Mouse (Mus musculus): ENCODE data around the gene Ssr4.
"Not testable (repeated sequence)": the region's sequence is repeated elsewhere in the genome, so short reads cannot be mapped to it uniquely, and the experiment has no call there.

Ssr4 gene

DNA sequence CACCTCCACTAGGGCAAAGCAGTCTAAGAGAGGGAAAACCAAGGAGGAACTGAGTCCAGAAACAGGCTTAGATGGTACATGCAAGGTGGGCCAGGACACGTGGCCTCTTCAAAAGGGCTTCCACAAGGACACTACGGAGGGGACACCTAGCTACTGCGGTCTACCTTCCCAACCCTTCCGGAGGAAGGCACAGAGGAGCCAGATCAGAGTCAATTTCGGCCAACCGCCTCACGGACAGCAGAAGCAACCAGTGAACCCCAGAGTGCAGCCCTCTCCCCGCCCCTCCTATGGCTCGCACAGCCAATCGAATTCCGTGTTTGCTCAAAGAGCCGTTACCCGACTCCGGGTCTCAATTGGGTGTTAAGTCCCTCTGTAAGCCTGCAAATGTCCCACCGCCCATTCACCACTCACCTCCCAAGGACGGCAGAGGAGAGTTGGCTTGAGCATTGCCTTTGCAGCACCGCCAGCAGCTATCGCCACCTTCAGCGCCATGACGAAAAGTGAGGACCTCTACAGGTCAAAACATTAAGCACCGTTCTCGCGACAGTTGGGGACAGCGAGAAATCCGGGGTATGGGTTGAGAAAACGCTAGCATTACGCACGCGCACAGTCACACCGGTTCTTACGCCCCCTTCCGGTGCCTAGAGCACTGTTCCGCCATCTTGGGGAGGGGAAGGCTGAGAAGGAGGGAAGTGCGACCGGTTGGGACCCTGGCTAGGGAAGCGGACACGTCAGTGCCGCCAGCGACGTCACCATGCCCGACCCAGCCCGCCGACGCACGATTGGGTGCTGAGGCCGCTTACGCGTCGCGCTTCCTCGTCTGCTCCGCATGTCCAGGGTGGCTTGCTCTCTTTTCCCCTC is at the start of gene Ssr4, which contains the start of gene Idh3g:
Gene Ssr4, plus strand, starts transcription at position 665 of the 861 bp plus-strand sequence.
Gene Idh3g, minus strand, starts transcription at position 534 of the 861 bp plus-strand sequence.
- DNase-seq (ENCODE audit: low read depth, low spot score), result peak; percentile 85

DNA sequence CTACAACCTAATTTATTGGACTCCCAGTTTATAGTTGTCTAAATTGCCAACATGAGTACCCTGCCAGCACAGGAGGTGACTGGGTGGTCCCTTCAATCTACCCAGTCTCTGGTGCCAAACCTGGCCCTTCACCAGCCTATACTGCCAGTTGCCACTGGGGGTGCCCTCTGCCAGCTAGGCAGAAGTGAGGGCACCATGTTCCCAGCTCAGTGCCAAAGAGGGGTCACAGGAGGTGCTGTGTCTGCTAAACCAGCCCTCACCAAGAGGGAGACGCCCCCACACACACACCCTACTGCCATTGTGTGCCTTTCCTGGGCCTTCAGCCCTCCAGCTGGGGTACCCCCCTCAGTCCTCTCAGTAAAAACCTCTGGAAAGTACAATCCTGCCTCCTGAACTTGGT is 48.7 kb upstream of the Ssr4 start:
- DNase-seq (ENCODE audit: low read depth, low spot score), result no peak

DNA sequence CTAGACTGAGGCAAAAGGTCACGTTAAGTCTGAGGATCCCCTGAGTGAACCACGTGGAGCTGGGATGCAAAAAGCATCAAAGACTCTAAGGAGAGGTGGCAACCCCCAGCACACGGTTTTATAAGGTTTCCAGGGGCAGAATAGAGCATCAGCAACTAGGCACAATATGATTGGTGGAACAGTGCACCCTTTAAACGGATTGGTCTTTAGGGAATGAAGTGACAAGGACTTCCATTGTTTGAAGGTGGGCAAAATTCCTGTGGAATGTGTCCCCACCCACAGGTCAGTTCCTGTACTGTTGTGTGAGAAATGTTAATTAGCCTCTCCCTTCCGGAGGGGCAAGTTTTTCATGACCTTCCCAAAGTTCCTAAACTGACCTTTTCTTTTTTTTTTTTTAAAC is 47.7 kb upstream of the Ssr4 start:
- no peak for DNase-seq (ENCODE audit: low read depth, low spot score)

DNA sequence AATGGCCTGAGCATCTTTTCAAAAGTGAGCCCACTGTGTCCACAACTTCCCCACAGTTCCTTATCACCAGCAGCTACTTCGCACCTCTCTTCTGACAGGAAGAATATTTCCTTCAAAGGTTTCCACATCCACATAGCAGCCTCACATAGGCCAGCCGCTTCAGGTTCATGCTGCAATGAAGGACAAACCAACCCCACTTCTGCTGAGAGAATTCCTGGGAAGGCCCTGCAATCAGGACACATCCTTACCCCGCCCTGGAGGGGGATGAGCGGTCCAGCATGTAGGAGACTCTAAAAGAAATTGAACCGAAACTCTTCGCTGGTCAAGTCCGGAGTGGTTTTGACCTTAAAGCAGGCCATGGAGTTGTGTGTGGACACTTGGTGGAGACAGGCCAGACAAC is 47.0 kb upstream of the Ssr4 start:
- DNase-seq (ENCODE audit: low read depth, low spot score), result not testable (repeated sequence)

DNA sequence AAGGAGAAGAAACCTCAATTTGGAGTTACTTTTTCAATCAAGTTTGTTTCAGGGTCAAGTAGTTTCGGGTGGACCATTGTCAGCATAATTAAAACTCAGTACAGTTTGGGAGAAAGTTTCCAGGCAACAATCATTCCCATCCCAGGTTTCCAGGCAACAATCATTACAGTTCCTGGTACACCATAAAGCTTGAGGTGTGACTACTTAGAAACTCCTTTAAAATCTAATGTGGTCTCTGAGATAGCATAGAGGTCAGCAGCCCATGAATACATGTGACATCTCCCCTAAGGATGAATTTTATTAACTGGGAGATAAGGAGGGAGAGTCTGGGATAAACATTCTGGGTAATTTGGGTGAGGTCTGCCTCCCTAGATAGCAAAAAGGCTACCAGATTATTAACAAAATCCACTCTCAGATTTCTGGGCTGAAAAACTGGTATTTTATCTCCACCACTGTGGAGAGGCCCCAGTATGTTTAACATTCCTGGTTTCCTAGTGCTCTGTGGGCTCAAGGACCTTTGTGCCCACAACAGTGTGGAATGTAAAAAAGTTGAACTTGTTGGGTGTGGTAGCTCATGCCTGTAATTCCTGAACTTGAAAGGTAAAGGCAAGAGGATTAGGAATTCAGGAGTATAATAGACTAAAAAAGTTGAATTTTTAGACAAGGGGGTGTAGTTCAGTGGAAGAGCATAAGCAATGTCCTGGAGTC is 41.9 kb upstream of the Ssr4 start:
- DNase-seq (ENCODE audit: low read depth, low spot score), result no peak

DNA sequence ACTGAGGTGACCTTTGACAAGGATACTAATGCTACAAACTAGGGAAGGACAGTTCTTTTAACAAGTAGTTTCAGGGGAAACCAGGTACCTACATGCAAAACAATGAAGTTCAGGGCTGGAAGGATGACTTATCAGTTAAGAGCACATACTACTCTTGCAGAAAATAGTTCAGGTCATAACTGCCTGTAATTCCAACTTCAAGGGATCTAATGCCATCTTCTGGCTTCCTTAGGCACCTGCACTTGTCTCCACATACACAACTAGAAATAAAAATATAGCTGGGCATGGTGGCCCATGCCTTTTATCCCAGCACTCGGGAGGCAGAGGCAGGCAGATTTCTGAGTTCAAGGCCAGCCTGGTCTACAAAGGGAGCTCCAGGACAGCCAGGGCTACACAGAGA is 37.9 kb upstream of the Ssr4 start:
- DNase-seq (ENCODE audit: low read depth, low spot score), result no peak

DNA sequence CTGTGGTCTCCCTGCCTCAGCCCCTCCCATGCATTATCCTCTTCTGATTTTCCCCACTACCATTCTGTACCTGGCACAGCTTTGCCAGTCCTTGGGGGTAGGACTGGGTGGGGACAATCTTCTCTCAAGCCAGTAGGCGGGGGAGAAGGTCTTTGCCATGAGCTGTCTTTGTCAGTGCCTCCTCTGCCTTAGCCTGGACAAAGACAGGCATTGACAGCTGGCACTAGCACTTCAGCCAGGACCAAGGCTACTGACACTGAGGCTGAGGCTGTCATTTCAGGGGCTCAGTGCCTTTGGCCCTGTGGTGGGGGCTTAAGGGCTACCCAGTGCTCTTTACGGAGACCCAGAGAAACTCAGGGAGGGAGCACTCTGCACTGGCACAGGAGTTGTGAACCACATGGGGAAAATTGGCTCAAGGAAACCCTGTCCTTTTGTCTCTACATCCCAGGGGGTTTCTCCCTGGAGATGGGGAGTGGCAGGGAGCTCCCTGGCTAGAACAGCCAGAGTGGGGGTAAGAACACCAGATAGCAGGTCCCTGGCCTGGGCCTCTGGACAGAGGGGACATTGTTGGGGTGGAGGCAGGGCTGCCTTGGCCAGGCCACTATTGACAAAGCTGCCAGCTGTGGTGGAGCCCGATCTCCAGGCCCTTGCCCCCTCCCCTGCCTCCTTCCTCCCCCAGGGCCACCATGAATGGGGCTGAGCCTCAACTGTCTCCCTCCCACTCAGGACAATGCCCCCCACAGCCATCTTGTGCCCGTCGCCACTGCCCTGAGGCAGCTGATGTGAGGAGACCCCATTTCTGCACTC is 30.3 kb upstream of the Ssr4 start, which contains the start of gene Plxnb3:
Gene Plxnb3, plus strand, starts transcription at position 757 of the 807 bp plus-strand sequence.
- DNase-seq (ENCODE audit: low read depth, low spot score), result no peak

DNA sequence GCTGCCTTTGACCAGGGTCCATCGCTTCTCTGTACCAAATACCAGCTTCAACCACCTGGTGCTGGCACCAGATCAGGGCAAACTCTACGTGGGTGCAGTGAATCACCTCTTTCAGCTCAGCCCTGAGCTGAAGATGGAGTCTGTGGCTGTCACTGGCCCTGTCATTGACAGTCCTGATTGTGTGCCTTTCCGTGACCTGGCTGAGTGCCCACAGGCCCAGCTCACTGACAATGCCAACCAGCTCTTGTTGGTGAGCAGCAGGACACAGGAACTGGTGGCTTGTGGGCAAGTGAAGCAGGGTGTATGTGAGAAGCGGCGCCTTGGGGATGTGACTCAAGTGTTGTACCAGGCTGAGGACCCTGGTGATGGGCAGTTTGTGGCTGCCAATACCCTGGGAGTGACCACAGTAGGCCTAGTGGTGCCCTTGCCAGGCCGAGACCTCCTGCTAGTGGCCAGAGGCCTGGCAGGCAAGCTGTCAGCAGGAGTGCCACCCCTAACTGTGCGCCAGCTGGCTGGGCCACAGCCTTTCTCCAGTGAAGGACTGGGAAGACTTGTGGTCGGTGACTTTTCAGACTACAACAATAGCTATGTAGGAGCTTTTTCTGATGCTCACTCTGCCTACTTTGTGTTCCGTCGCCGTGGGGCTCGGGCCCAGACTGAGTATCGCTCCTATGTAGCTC is 28.1 kb upstream of the Ssr4 start:
- DNase-seq (ENCODE audit: low read depth, low spot score), result no peak

DNA sequence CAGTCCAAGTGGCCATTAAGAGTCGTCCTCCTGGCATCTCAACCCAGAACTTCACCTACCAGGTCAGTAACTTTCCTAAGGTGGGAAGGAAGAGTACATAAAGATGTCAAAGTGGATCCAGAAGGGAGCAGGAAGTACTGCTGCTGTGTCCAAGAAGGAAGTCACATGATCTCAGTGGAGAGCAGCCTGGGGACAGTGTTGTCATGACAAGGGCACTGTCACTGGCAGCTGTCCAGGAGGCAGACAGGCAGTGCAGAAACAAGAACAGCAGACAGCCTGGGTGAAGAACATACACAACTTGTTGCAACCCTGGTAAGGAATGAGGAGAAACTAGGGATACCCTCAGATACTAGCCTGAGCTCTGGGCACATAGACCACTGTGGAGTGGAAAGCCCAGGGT is 21.5 kb upstream of the Ssr4 start:
- DNase-seq (ENCODE audit: low read depth, low spot score), result no peak

DNA sequence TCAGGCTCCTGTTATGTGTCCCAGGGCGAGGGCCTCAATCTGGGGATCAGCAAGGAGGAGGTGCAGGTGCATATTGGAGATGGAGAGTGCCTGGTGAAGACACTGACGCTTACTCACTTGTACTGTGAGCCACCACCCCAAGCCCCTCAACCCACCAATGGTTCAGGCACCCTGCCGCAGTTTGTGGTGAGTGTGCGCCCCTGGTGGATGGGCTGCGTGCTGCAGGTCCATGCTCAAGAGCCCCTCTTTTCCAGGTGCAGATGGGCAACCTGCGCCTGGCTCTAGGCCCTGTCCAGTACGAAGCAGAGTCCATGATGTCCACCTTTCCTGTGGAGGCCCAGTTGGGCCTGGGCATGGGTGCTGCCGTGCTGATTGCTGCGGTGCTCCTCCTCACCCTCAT is 19.6 kb upstream of the Ssr4 start:
- no peak for DNase-seq (ENCODE audit: low read depth, low spot score)

DNA sequence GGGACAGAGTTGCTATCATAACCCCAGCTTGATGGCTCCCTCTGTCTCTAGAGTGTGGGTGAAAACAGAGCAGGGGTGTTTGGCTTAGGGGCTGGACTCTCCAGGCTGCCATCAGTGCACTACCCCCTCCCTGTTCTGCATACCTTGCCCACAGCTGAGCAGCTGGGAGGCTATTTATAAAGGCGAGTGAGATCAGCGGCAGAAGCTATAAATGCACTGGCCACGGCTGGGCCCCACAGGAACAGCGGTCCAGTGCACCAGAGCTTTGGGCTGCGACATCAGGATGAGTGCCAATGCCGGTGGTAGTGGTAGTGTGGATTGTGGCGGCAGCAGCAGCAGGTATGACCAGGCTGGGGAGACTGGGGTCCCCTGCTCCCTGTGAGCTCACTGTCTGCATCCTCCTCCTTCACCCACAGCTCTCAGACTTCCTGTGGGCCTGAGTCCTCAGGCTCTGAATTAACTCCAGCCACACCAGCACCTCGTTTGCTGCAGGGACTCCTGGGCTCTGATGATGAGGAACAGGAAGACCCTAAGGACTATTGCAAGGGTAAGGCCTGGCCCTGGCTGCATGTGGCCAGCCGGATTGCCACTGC is 12.6 kb upstream of the Ssr4 start, which contains the start of gene Srpk3:
Gene Srpk3, plus strand, starts transcription at position 238 of the 593 bp plus-strand sequence.
- DNase-seq (ENCODE audit: low read depth, low spot score), result no peak

DNA sequence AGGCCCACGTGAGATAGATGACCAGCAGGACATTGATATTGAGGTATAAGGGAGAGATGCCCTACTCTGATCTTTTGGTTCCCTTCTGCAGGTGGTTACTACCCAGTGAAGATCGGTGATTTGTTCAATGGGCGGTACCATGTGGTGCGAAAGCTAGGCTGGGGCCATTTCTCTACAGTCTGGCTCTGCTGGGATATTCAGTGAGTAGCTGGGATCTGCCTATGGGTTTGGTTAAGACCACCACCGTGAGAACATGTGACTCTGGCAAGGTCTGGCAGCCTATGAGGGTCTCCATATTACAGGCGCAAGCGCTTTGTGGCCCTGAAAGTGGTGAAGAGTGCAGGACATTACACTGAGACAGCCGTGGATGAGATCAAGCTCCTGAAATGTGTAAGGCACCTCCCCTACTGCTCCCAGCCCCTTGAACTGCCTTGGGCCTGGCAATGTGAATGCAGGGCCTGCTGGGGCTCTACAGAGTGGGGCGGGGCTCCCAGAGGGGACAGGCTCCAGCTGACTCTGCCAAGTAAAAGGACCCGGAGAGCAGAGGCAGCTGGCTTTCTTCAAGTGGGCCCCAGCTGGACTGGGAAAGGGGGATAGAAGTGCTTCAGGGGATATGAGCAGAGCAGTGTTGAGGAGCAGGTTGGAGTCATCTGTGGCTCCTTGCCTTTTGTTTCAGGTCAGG is 11.9 kb upstream of the Ssr4 start:
- DNase-seq (ENCODE audit: low read depth, low spot score), result no peak

DNA sequence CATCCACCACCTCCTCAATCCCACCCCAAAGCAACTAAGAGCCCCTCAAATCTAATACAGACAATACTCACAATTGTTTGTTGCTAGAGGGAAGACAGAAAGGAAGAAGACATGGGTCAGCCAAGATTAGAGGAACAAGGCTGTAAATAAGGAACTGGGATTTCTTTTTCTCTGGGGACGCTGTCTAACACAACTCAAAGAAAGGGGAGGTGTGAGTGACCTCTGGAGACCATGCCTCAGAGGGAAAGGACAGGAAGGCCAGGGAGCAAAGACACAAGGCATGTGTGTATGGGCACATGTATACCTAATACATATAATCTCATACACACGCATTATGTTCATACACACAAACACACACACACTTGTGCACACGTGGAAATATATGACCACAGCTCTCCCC is 4.6 kb upstream of the Ssr4 start:
- no peak for DNase-seq (ENCODE audit: low read depth, low spot score)

DNA sequence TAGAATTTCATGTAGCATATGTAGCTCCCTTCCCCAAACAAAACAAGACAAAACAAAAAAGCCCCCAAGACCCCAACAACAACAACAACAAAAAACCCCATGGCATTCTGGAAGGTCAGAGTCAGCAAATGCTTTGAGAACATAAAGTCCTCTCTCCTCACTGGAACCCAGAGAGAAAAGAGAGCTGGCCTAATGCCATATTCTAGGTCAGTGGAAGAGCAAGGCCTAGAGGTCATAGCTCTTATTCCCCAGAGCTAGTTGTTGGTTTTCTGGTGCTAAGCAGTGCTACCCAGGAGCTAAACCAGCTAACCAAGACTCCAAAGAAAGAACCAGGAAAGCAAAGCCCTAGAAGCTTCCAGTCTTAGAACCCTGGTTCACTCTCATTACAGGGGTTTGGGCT is 1.2 kb upstream of the Ssr4 start:
- DNase-seq (ENCODE audit: low read depth, low spot score), result no peak

DNA sequence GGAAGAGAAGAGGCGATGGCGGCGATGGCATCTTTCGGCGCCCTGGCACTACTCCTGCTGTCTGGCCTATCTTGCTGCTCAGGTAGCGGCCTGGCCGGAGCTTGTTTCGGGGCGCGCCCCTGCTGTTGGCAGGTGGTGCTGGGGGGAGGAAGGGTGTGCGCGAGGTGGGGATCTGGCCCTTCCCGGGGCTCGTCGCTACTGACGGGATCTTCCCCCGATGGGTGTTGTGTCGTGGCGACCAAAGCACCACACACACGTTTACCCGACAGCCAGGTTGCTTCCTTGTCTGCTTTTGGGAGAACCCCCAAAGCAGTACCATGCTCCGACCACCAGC is 364 bp downstream of the Ssr4 start:
- no peak for DNase-seq (ENCODE audit: low read depth, low spot score)

DNA sequence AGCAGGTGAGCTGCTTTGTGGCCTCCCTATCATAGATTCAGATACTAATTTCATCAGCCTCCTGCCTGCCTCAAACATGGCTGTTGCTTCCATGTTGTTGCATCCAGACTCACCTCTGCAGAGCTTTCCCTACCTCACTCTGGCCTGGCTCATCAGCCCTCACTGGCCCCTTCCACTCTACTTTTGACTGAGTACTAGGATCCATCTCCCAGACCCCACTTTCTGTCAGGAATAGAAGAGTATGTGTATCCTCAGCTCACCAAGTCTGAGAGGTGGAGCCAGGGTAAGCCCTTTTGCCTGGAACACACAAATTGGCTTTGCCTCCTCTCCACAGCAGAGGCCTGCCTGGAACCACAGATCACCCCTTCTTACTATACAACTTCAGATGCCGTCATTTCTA is 1.7 kb downstream of the Ssr4 start:
- no peak for DNase-seq (ENCODE audit: low read depth, low spot score)

DNA sequence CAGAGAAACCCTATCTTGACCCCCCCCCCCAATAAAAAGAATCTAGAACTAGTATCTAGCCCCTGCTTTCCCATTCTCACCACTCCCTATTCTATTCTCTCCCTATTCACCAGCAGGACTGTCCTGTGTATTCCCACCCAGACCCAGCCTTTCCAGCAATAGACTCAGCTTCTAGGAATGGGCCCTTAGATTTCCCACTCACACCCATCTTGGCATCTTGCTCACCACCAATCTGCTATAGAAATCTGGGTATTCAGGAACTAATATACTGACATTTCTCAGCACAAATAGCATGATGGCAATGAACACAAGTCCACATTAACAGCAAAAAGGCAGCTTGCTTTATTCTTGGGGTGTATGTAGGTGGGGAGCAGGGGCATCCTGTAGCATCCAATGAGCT is 6.2 kb downstream of the Ssr4 start:
- DNase-seq (ENCODE audit: low read depth, low spot score), result no peak

DNA sequence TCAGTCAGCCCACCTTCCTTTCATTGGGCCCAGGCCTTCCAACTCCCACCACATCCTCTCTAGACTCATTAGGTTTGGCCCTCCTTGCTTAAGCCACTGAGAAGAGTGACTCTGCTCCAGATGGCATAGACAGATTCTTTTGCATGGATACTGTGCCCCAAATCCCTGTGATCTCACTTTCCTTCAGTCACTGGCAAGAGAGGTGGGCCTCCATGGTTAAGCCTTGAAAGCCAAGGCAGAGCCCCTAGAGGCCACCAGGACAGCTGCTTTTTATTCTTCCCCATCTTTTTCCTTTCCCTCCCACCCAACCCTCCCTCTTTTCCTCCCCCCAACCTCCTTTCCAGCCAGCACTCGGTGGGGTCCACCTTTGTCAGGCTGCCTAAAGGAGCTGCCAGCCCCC is 6.7 kb downstream of the Ssr4 start:
- DNase-seq (ENCODE audit: low read depth, low spot score), result no peak

DNA sequence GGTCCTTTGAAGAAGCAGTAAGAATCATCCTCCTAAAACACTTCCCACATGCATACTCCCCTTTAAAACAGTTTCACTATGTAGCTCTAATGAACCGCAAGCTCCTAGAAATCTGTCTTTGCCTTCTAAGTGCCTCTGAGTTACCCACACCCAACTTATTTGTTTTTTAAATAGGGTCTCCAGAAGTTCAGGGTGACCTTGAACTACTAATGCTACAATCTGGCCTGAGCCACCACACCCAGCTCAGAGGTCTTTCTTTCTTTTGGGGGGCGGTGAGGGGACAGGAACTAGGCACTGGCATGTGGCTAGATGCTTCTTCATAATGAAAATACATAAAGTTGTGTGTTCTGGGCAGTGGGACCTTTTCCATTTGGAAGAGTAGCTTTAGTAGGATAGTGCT is 10.7 kb downstream of the Ssr4 start:
- DNase-seq (ENCODE audit: low read depth, low spot score), result no peak

DNA sequence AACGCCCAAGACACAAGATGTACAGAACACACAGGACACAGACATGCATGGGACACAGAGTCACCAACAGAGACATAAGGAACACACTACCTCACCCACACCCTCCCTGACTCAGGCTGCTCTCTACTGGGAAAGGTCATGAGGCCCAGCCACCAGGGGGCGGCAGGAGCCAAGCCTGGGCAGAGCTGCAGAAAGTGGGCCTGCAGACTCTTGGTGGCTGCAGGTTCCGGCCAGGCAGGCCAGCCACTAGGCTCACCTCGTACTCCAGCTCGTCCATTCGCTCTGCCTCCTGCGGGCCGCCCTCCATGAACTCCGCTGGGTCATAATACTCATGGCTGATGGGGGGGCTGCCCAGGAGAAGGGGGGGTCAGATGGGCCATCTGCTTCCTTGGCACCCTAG is 11.7 kb downstream of the Ssr4 start:
- peak; percentile 27 for DNase-seq (ENCODE audit: low read depth, low spot score)

DNA sequence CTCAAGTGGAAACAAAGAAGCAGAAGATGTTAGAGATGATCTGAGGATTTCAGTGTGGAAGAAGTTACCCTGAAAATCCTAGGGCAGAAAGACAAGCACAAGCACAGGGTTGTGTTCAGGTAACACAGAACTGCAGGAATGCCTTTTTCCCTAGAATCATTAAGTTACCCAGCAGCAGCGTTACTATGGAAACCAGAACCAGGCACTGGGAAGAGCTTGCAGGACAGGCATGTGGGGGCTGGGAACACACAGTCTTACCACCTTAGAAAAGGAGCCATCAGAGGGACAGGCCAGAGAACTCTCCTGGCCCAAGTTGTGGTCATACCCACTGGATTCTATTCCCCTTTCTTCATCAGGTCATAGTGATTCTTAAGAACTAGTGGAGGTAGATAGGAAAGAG is 19.0 kb downstream of the Ssr4 start:
- no peak for DNase-seq (ENCODE audit: low read depth, low spot score)

Data from embryo, embryonic 11.5 days (tissue).